Mouse (Mus musculus) thymus, adult 2 months (tissue): ENCODE measurements at regions not wholly inside any gene's neighbourhood (a gene's known extent, or its start where the extent isn't known, plus 50 kb on each side); places are given as distances from the start of the nearest gene placed in this dataset.

Experiments
- CTCF ChIP-seq: fragments of 200-500 bp; IDR thresholded peaks from 2 replicates; pipeline ENCODE4 v1.5.1; 2012; ENCODE audit warnings: mild to moderate bottlenecking, control low read depth, low read length, moderate library complexity, borderline replicate concordance; ENCODE audit not compliant: control insufficient read depth, poor library complexity, insufficient read depth; ENCODE audit errors: extremely low read depth
- POLR2A ChIP-seq: fragments of 200-500 bp; IDR thresholded peaks from 2 replicates; pipeline ENCODE4 v1.6.1; 2012; ENCODE audit warnings: mild to moderate bottlenecking, low read length, control low read depth, moderate library complexity; ENCODE audit not compliant: control insufficient read depth, poor library complexity, insufficient read depth; ENCODE audit errors: extremely low read depth

- TF ChIP-seq CTCF (no peak), POLR2A (no peak)
Measured at GRCm38 (mm10) chr6:84491106-84491505, 102.6 kb downstream of the Cyp26b1 start.
